Mouse (Mus musculus) ES-E14 (cell line): ENCODE results near the gene Kctd15. TPM values are rescaled to one million over a fixed set of nuclear protein-coding genes. Genes with fewer than 3 reads are reported as not detected.

Experiments used
- DNase-seq: peaks from one replicate; pipeline ENCODE4 v3.0.0-alpha.2; 2013; ENCODE audit warnings: low read depth, low spot score
- H3K27ac ChIP-seq: 2 replicates; pipeline ENCODE4 v1.5.1; 2012; ENCODE audit warnings: low read depth, mild to moderate bottlenecking, low read length, moderate library complexity, mixed read lengths; ENCODE audit not compliant: poor library complexity, insufficient read depth, severe bottlenecking
- H3K36me3 ChIP-seq: 2 replicates; pipeline ENCODE4 v1.6.1; 2012; ENCODE audit warnings: mild to moderate bottlenecking, low read length, moderate library complexity, mixed read lengths; ENCODE audit not compliant: control insufficient read depth, poor library complexity, insufficient read depth, severe bottlenecking
- H3K4me1 ChIP-seq, 2 experiments: fragments of 150-350 bp in 1 of 2; sonication (generic) in 1 of 2; 2 replicates each; pipeline ENCODE4 v1.6.1; 2012; ENCODE audit warnings: low read length in 2 of 2, mild to moderate bottlenecking in 1 of 2, mixed read lengths in 1 of 2; ENCODE audit not compliant: control insufficient read depth in 2 of 2, insufficient read depth in 2 of 2, poor library complexity in 1 of 2
- H3K4me3 ChIP-seq, 2 experiments: fragments of 150-350 bp in 1 of 2; sonication (generic) in 1 of 2; 2 replicates each; pipeline ENCODE4 v1.5.1; 2012; ENCODE audit warnings: low read length in 2 of 2, low read depth in 1 of 2, mild to moderate bottlenecking in 1 of 2, mixed read lengths in 1 of 2; ENCODE audit not compliant: insufficient read depth in 1 of 2, poor library complexity in 1 of 2, severe bottlenecking in 1 of 2
- H3K9ac ChIP-seq: 2 replicates; pipeline ENCODE4 v1.6.1; 2012; ENCODE audit warnings: low read depth, mild to moderate bottlenecking, low read length, mixed read lengths; ENCODE audit not compliant: poor library complexity, insufficient read depth, severe bottlenecking
- H3K9me3 ChIP-seq: fragments of 150-350 bp; sonication (generic); 2 replicates; pipeline ENCODE4 v1.6.1; 2012; ENCODE audit warnings: low read depth, mild to moderate bottlenecking, low read length; ENCODE audit not compliant: control insufficient read depth, insufficient read depth
- CHD2 ChIP-seq: IDR thresholded peaks from 2 replicates; pipeline ENCODE4 v1.6.1; 2014; ENCODE audit warnings: mild to moderate bottlenecking, low read depth, low read length, inconsistent platforms
- HCFC1 ChIP-seq: IDR thresholded peaks from 2 replicates; pipeline ENCODE4 v1.6.1; 2012; ENCODE audit warnings: low read length, inconsistent platforms, borderline replicate concordance; ENCODE audit not compliant: insufficient read depth
- MAFK ChIP-seq: IDR thresholded peaks from 2 replicates; pipeline ENCODE4 v1.6.1; 2014; ENCODE audit warnings: mild to moderate bottlenecking, low read depth, low read length, inconsistent platforms; ENCODE audit not compliant: insufficient read depth
- ZC3H11A ChIP-seq: IDR thresholded peaks from 2 replicates; pipeline ENCODE4 v1.6.1; 2012; ENCODE audit warnings: low read depth, mild to moderate bottlenecking, inconsistent platforms, low read length, borderline replicate concordance
- ZNF384 ChIP-seq: IDR thresholded peaks from 2 replicates; pipeline ENCODE4 v1.6.1; 2012; ENCODE audit warnings: low read depth, low read length, inconsistent platforms
- in situ Hi-C, 2 experiments: fragments of 600-800 bp; cut with MboI; formaldehyde crosslinking; loops; one replicate each; pipeline ENCODE4 v1.15.1; 2025; ENCODE audit warnings: low sequenced_read_pairs in 2 of 2, inconsistent platforms in 1 of 2; ENCODE audit not compliant: unreplicated experiment in 2 of 2
- total RNA-seq: library from RNA; depleted of rRNA; stranded (reverse); fragments of 300-350 nt; gene quantifications from 2 replicates; pipeline ENCODE4 v1.2.3, GENCODE M21; 2012; rRNA removed

The Kctd15 gene
- 15.9 and 18.1 TPM in 2 replicates for total RNA-seq

- peak within 1 kb of the TSS; percentile 95; the same call in 1 of the 2 replicates for H3K9ac ChIP-seq
- DNase-seq = no peak
- no peaks in the 10 kb centered on the region for H3K9me3 ChIP-seq
- peaks cover 0 to 7% of the 10 kb centered on the region in 2 experiments; a peak in 1 of 4 replicates for H3K4me1 ChIP-seq
- H3K27ac ChIP-seq = no peak within 1 kb of the TSS; the same call in 1 of the 2 replicates
- H3K4me3 ChIP-seq = peak within 1 kb of the TSS; percentile 90 to 97
- TF ChIP-seq ZNF384 = no peak
- no peak for TF ChIP-seq ZC3H11A
- TF ChIP-seq HCFC1 = no peak
- TF ChIP-seq MAFK = no peak
- in situ Hi-C loops = loop anchor here in 1 of 2 experiments (25.0 kb wide), 1 partner anchor 244 kb away; no protein-coding TSS in a partner anchor
- no peaks in the 10 kb centered on the region for H3K36me3 ChIP-seq
Observed at GRCm38 (mm10) chr7:34656632-34657031, at the start of gene Kctd15. TSS of gene Kctd15 (minus strand) at chr7:34656732.

- no peaks in the 10 kb centered on the region for H3K36me3 ChIP-seq
- in situ Hi-C loops = no loop called here
Observed at GRCm38 (mm10) chr7:34704401-34704800, 47.9 kb upstream of the Kctd15 start.

GRCm38 (mm10) chr7:34703437-34703836 lies 46.9 kb upstream of the Kctd15 start:
- Histone ChIP-seq H3K27ac (no peak overlapping the region), H3K9me3 (no peaks in the 10 kb centered on the region), H3K9ac (no peak overlapping the region), H3K36me3 (no peaks in the 10 kb centered on the region), H3K4me1 (no peaks in the 10 kb centered on the region), H3K4me3 (no peak overlapping the region)
- TF ChIP-seq ZC3H11A = no peak
- TF ChIP-seq CHD2 = no peak
- no peak for TF ChIP-seq MAFK
- no peak for TF ChIP-seq ZNF384
- no peak for TF ChIP-seq HCFC1
- in situ Hi-C loops = no loop called here
- DNase-seq = no peak

More at GRCm38 (mm10) chr7:34704401-34704800, 47.9 kb upstream of the Kctd15 start:
- Histone ChIP-seq H3K27ac (no peak overlapping the region), H3K4me3 (no peak overlapping the region), H3K9ac (no peak overlapping the region), H3K9me3 (no peaks in the 10 kb centered on the region), H3K4me1 (no peaks in the 10 kb centered on the region)
- no peak for DNase-seq
- TF ChIP-seq MAFK = no peak
- TF ChIP-seq HCFC1 = no peak
- no peak for TF ChIP-seq ZC3H11A
- TF ChIP-seq ZNF384 = no peak
- TF ChIP-seq CHD2 = no peak

GRCm38 (mm10) chr7:34702718-34703351 lies 46.3 kb upstream of the Kctd15 start:
- Histone ChIP-seq H3K9ac (no peak overlapping the region), H3K27ac (no peak overlapping the region), H3K4me3 (no peak overlapping the region), H3K9me3 (no peaks in the 10 kb centered on the region), H3K4me1 (no peaks in the 10 kb centered on the region), H3K36me3 (no peaks in the 10 kb centered on the region)
- in situ Hi-C loops = no loop called here
- DNase-seq = peak; percentile 59
- TF ChIP-seq HCFC1 = no peak
- TF ChIP-seq MAFK = no peak
- TF ChIP-seq CHD2 = no peak
- TF ChIP-seq ZC3H11A = no peak
- TF ChIP-seq ZNF384 = no peak
